In genomic region chr10:22608273-22608672, GRCm38 (mm10) we compare ENCODE assay signal across 12 mouse cellular contexts. TPM values are rescaled to one million over a fixed set of nuclear protein-coding genes. Genes with fewer than 3 reads are reported as not detected.
DNase-seq lines count a peak whose midpoint lies in the region; ATAC-seq lines count a peak whose summit lies in the region.
"Had no signal": no experiment of that assay in that cellular context is flagged by ENCODE, and none has a peak within 500 bp of the region (broad histone marks: within the 10 kb centered on the region; RNA-seq: fewer than 3 reads in every experiment).

No protein-coding gene starts in this region.

- H3K4me3 ChIP-seq in embryonic facial prominence, embryonic 11.5 days (ENCODE audit: low read depth, low read length): no peak overlapping the region
- H3K4me3 ChIP-seq in forebrain, embryonic 10.5 days: no peak overlapping the region
- no peak overlapping the region for H3K4me3 ChIP-seq in hindbrain, embryonic 16.5 days (ENCODE audit: low read length)
- H3K4me3 ChIP-seq in midbrain, embryonic 14.5 days (replicated peaks; ENCODE audit: low read depth, low read length): no peak overlapping the region
- no peak overlapping the region for H3K4me3 ChIP-seq in liver, embryonic 11.5 days (ENCODE audit: low read depth, low read length)
- H3K4me3 ChIP-seq: erythroblast, embryonic 14.5 days; liver, embryonic 13.5 days had no signal

- H3K4me1 ChIP-seq in embryonic facial prominence, embryonic 11.5 days (ENCODE audit: control insufficient read depth, insufficient read depth, low read length): no peaks in the 10 kb centered on the region
- peaks cover 32% of the 10 kb centered on the region for H3K4me1 ChIP-seq in forebrain, embryonic 10.5 days
- H3K4me1 ChIP-seq in hindbrain, embryonic 16.5 days (ENCODE audit: control insufficient read depth, insufficient read depth, low read depth, low read length): peaks cover 5% of the 10 kb centered on the region; the same call in 1 of the 2 replicates
- H3K4me1 ChIP-seq in midbrain, embryonic 14.5 days (ENCODE audit: control insufficient read depth, insufficient read depth, low read length): peaks cover 9% of the 10 kb centered on the region; the same call in 1 of the 2 replicates
- no peaks in the 10 kb centered on the region for H3K4me1 ChIP-seq in liver, embryonic 11.5 days (replicated peaks; ENCODE audit: control insufficient read depth, insufficient read depth, low read length)
- H3K4me1 ChIP-seq: liver, embryonic 13.5 days had no signal

- no peaks in the 10 kb centered on the region for H3K9me3 ChIP-seq in embryonic facial prominence, embryonic 11.5 days (replicated peaks; ENCODE audit: control insufficient read depth, low read length)
- no peaks in the 10 kb centered on the region for H3K9me3 ChIP-seq in forebrain, embryonic 10.5 days
- no peaks in the 10 kb centered on the region for H3K9me3 ChIP-seq in hindbrain, embryonic 16.5 days (ENCODE audit: control insufficient read depth, low read length)
- no peaks in the 10 kb centered on the region for H3K9me3 ChIP-seq in midbrain, embryonic 14.5 days (ENCODE audit: control insufficient read depth, low read length)
- no peaks in the 10 kb centered on the region for H3K9me3 ChIP-seq in liver, embryonic 11.5 days (ENCODE audit: control insufficient read depth, low read length)
- H3K9me3 ChIP-seq: kidney, embryonic 15.5 days; liver, embryonic 13.5 days had no signal

- no peaks in the 10 kb centered on the region for H3K27me3 ChIP-seq in embryonic facial prominence, embryonic 11.5 days (ENCODE audit: control insufficient read depth, insufficient read depth, low read length)
- no peaks in the 10 kb centered on the region for H3K27me3 ChIP-seq in forebrain, embryonic 10.5 days (ENCODE audit: poor library complexity, severe bottlenecking)
- H3K27me3 ChIP-seq in hindbrain, embryonic 16.5 days (replicated peaks; ENCODE audit: control insufficient read depth, insufficient read depth, low read length): no peaks in the 10 kb centered on the region
- no peaks in the 10 kb centered on the region for H3K27me3 ChIP-seq in midbrain, embryonic 14.5 days (ENCODE audit: control insufficient read depth, insufficient read depth, low read length)
- no peaks in the 10 kb centered on the region for H3K27me3 ChIP-seq in liver, embryonic 11.5 days (replicated peaks; ENCODE audit: control insufficient read depth, insufficient read depth, low read length)
- H3K27me3 ChIP-seq: kidney, embryonic 15.5 days; liver, embryonic 13.5 days had no signal

- 80% methylated on average over 5 of the region's 5 CpGs for WGBS in embryonic facial prominence, embryonic 11.5 days
- WGBS in forebrain, embryonic 10.5 days: 77% methylated on average over 5 of the region's 5 CpGs
- WGBS in hindbrain, embryonic 16.5 days: 79% methylated on average over 5 of the region's 5 CpGs
- 66% methylated on average over 5 of the region's 5 CpGs for WGBS in midbrain, embryonic 14.5 days
- 66% methylated on average over 5 of the region's 5 CpGs for WGBS in liver, embryonic 11.5 days

- H3K9ac ChIP-seq in embryonic facial prominence, embryonic 11.5 days (replicated peaks; ENCODE audit: low read length): no peak overlapping the region
- no peak overlapping the region for H3K9ac ChIP-seq in hindbrain, embryonic 16.5 days (ENCODE audit: low read depth, low read length)
- H3K9ac ChIP-seq in midbrain, embryonic 14.5 days (replicated peaks; ENCODE audit: low read length): no peak overlapping the region
- H3K9ac ChIP-seq in liver, embryonic 11.5 days (ENCODE audit: low read depth, low read length): no peak overlapping the region
- H3K9ac ChIP-seq: kidney, embryonic 15.5 days; liver, embryonic 13.5 days had no signal

- ATAC-seq in embryonic facial prominence, embryonic 11.5 days (replicated peaks; ENCODE audit: insufficient number of reproducible peaks, low FRiP score, low TSS enrichment, low read depth): 0 out of 2 replicates have a peak, but pooled peaks have one; percentile 27
- peak; percentile 12; the same call in 1 of the 2 replicates for ATAC-seq in hindbrain, embryonic 16.5 days
- no peak; the same call in 1 of the 2 replicates for ATAC-seq in midbrain, embryonic 14.5 days (ENCODE audit: low FRiP score, low TSS enrichment)
- ATAC-seq in liver, embryonic 11.5 days (replicated peaks; ENCODE audit: low FRiP score): no peak

- H3K4me2 ChIP-seq in embryonic facial prominence, embryonic 11.5 days (ENCODE audit: low read depth, low read length): no peak overlapping the region
- H3K4me2 ChIP-seq in hindbrain, embryonic 16.5 days (ENCODE audit: low read length): no peak overlapping the region
- no peak overlapping the region for H3K4me2 ChIP-seq in midbrain, embryonic 14.5 days (ENCODE audit: low read length)
- H3K4me2 ChIP-seq in liver, embryonic 11.5 days: no peak overlapping the region
- H3K4me2 ChIP-seq: liver, embryonic 13.5 days had no signal

- no peaks in the 10 kb centered on the region for H3K36me3 ChIP-seq in embryonic facial prominence, embryonic 11.5 days (replicated peaks; ENCODE audit: control insufficient read depth, insufficient read depth, low read depth, low read length)
- no peaks in the 10 kb centered on the region for H3K36me3 ChIP-seq in forebrain, embryonic 10.5 days (replicated peaks)
- H3K36me3 ChIP-seq in hindbrain, embryonic 16.5 days (ENCODE audit: control insufficient read depth, insufficient read depth, low read length): no peaks in the 10 kb centered on the region
- no peaks in the 10 kb centered on the region for H3K36me3 ChIP-seq in midbrain, embryonic 14.5 days (ENCODE audit: control insufficient read depth, insufficient read depth, low read length)
- no peaks in the 10 kb centered on the region for H3K36me3 ChIP-seq in liver, embryonic 11.5 days (ENCODE audit: control insufficient read depth, insufficient read depth, low read length)
- H3K36me3 ChIP-seq: kidney, embryonic 15.5 days; liver, embryonic 13.5 days had no signal

- no peak for DNase-seq in embryonic facial prominence, embryonic 11.5 days (ENCODE audit: low spot score)
- no peak for DNase-seq in forebrain, embryonic 10.5 days (ENCODE audit: extremely low spot score, low spot score)
- no peak for DNase-seq in midbrain, embryonic 14.5 days
- no peak for DNase-seq in kidney, postnatal 10 days
- no peak for DNase-seq in liver, embryonic 11.5 days (ENCODE audit: low spot score)
- DNase-seq in gastrocnemius, postnatal 25 days: no peak
- DNase-seq: adrenal gland, adult 2 months; gastrocnemius, adult 2 months; liver, embryonic 13.5 days had no signal

- no peak overlapping the region for H3K27ac ChIP-seq in embryonic facial prominence, embryonic 11.5 days (replicated peaks; ENCODE audit: low read depth, low read length)
- peak overlapping the region; percentile 89 for H3K27ac ChIP-seq in forebrain, embryonic 10.5 days
- H3K27ac ChIP-seq in hindbrain, embryonic 16.5 days (ENCODE audit: low read depth, low read length): no peak overlapping the region
- peak overlapping the region; percentile 78; the same call in 1 of the 2 replicates for H3K27ac ChIP-seq in midbrain, embryonic 14.5 days (replicated peaks; ENCODE audit: low read depth, low read length)
- no peak overlapping the region for H3K27ac ChIP-seq in liver, embryonic 11.5 days (ENCODE audit: low read depth, low read length)
- H3K27ac ChIP-seq: gastrocnemius, adult 2 months; kidney, embryonic 15.5 days; liver, embryonic 13.5 days had no signal

RNA-seq across cellular contexts. Expression of gene Slc2a12, which starts 36.5 kb away (rescaled TPM):
- polyA plus RNA-seq in embryonic facial prominence, embryonic 11.5 days (2014; fragmentation: Nextera tagmentation; extraction: Ambion mirVana): 1.6 and 2.1 TPM in 2 replicates
- polyA plus RNA-seq in forebrain, embryonic 10.5 days (2016; fragmentation: Nextera tagmentation; extraction: Ambion mirVana): 1.4 and 1.5 TPM in 2 replicates
- polyA plus RNA-seq in hindbrain, embryonic 16.5 days (2015; fragmentation: Nextera tagmentation; extraction: Ambion mirVana): 7.2 and 7.6 TPM in 2 replicates
- 1.2 and 4.6 TPM in 2 replicates for polyA plus RNA-seq in midbrain, embryonic 14.5 days (2014; fragmentation: Nextera tagmentation; extraction: Ambion mirVana)
- polyA plus RNA-seq in liver, embryonic 11.5 days (2014; fragmentation: Nextera tagmentation; extraction: Ambion mirVana): 0.16 and 0.32 TPM in 2 replicates
- 10 to 100 TPM in 1 of 2 experiments, 1 to 10 TPM in 1; 9.9 to 11.6 TPM for total RNA-seq in gastrocnemius, postnatal 25 days (2021)
- polyA plus RNA-seq: erythroblast, embryonic 14.5 days had no signal

Comparison
In these comparisons a context has a peak if more than half of its experiments do, and no peak if none do; other contexts are left out.
1. ATAC-seq: peak in embryonic facial prominence, embryonic 11.5 days (single experiment) and hindbrain, embryonic 16.5 days (single experiment); none in midbrain, embryonic 14.5 days (single experiment) and liver, embryonic 11.5 days (single experiment).
2. H3K27ac ChIP-seq: peak in forebrain, embryonic 10.5 days (single experiment) and midbrain, embryonic 14.5 days (single experiment); none in embryonic facial prominence, embryonic 11.5 days (single experiment), hindbrain, embryonic 16.5 days (single experiment) and liver, embryonic 11.5 days (single experiment).